Mouse (Mus musculus) G1E (cell line): ENCODE data around the gene Loxl3. TPM values are rescaled to one million over a fixed set of nuclear protein-coding genes. Genes with fewer than 3 reads are reported as not detected.

Experiments used
- ATAC-seq: 2 replicates; pipeline ENCODE4 v1.8.0; 2016; ENCODE audit warnings: mild to moderate bottlenecking; ENCODE audit not compliant: insufficient number of reproducible peaks, poor library complexity, low FRiP score, severe bottlenecking; ENCODE audit errors: extremely low read depth
- DNase-seq: peaks from one replicate; pipeline ENCODE4 v3.0.0; 2012; ENCODE audit warnings: low spot score
- H3K27me3 ChIP-seq: 2 replicates; pipeline ENCODE4 v1.6.1; 2012; ENCODE audit warnings: mild to moderate bottlenecking, low read length, inconsistent platforms; ENCODE audit not compliant: insufficient read depth
- H3K36me3 ChIP-seq: replicated peaks from 2 replicates; pipeline ENCODE3; 2012; ENCODE audit warnings: mild to moderate bottlenecking, inconsistent platforms
- H3K4me1 ChIP-seq: 2 replicates; pipeline ENCODE4 v1.6.1; 2012; ENCODE audit warnings: low read depth, low read length, inconsistent platforms, mixed read lengths; ENCODE audit not compliant: insufficient read depth
- H3K4me3 ChIP-seq: 2 replicates; pipeline ENCODE4 v1.5.1; 2012; ENCODE audit warnings: low read depth, mild to moderate bottlenecking, inconsistent platforms, low read length, moderate library complexity, mixed read lengths
- H3K9me3 ChIP-seq: replicated peaks from 2 replicates; pipeline ENCODE4 v1.6.1; 2012; ENCODE audit warnings: inconsistent platforms
- CTCF ChIP-seq: IDR thresholded peaks from 2 replicates; pipeline ENCODE4 v1.5.1; 2012; ENCODE audit warnings: low read depth, low read length, inconsistent platforms, mixed read lengths
- GATA1 ChIP-seq: IDR thresholded peaks from 2 replicates; pipeline ENCODE4 v1.6.1; 2012; ENCODE audit warnings: borderline replicate concordance, low read length, inconsistent platforms, mixed read lengths
- GATA2 ChIP-seq: IDR thresholded peaks from 2 replicates; pipeline ENCODE4 v1.6.1; 2012; ENCODE audit warnings: low read depth, low read length, inconsistent platforms, borderline replicate concordance
- POLR2AphosphoS5 ChIP-seq: IDR thresholded peaks from 2 replicates; pipeline ENCODE4 v1.6.1; 2012; ENCODE audit warnings: low read depth, low read length, inconsistent platforms; ENCODE audit not compliant: insufficient replicate concordance
- TAL1 ChIP-seq: conservative IDR thresholded peaks from 2 replicates; pipeline ENCODE4 v1.6.1; 2012; ENCODE audit warnings: low read depth, low read length, inconsistent platforms, mixed read lengths
- polyA plus RNA-seq: library from polyadenylated mRNA; stranded (reverse); fragments of >175 nt; gene quantifications from 2 replicates; pipeline ENCODE4 v1.2.3, GENCODE M21; 2012
- total RNA-seq, 2 experiments: library from RNA; stranded (forward) in 1 of 2; stranded (reverse) in 1 of 2; fragments of 200-1000 nt in 1 of 2; fragments of >200 nt in 1 of 2; fragmentation: Nextera tagmentation in 1 of 2; gene quantifications; 2 replicates each; pipeline ENCODE4 v1.2.3; 2014 to 2017

Gene Loxl3
- total and polyA plus RNA-seq, 3 experiments, result 0.12 to 0.75 (median 0.71) TPM

DNA sequence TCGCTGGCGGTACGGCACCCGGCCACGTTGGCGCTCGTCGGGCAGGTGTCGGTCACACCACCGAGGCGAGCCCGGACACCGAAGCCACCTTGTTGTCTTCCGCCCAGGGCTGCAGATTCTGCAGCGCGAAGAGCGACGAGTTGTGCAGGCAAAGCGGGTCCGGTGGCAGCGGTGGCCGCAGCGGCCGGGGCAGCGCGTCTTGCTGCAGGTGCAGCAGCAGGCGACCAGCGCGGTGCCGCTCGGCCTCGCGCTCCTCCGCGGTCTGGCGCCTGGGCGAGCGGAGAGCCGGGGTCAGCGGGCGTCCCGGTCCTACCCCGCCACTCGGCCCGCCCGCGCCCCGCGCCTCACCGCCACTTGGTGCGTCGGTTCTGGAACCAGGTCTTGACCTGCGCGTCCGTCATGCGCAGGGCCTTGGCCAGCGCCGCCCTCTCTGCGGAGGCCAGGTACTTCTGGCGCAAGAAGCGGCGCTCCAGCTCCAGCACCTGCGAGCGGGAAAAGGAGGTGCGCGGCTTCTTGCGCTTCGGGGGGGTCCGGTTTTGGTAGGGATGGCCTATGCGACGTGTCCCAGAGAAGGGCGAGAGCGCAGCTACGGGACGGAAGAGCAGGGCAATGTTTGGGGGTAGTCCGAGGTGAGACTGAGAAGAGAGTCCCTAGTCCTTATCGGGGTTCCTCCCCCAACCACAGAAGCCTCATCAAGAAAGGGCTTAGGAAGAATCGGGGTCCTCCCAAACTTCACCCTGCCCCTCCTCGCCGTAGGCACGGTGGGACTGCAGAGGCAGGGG lies 34.9 kb downstream of the Loxl3 start:
- Histone ChIP-seq H3K36me3 (peaks cover 20% of the 10 kb centered on the region), H3K27me3 (peaks cover 44% of the 10 kb centered on the region), H3K4me1 (no peaks in the 10 kb centered on the region), H3K9me3 (peaks cover 33% of the 10 kb centered on the region), H3K4me3 (peak overlapping the region; percentile 27; the same call in 1 of the 2 replicates)
- ATAC-seq (no peak), DNase-seq (no peak)
- no peak for TF ChIP-seq POLR2AphosphoS5
- no peak for TF ChIP-seq TAL1
- no peak for TF ChIP-seq CTCF
- TF ChIP-seq GATA2, result no peak
- no peak for TF ChIP-seq GATA1

DNA sequence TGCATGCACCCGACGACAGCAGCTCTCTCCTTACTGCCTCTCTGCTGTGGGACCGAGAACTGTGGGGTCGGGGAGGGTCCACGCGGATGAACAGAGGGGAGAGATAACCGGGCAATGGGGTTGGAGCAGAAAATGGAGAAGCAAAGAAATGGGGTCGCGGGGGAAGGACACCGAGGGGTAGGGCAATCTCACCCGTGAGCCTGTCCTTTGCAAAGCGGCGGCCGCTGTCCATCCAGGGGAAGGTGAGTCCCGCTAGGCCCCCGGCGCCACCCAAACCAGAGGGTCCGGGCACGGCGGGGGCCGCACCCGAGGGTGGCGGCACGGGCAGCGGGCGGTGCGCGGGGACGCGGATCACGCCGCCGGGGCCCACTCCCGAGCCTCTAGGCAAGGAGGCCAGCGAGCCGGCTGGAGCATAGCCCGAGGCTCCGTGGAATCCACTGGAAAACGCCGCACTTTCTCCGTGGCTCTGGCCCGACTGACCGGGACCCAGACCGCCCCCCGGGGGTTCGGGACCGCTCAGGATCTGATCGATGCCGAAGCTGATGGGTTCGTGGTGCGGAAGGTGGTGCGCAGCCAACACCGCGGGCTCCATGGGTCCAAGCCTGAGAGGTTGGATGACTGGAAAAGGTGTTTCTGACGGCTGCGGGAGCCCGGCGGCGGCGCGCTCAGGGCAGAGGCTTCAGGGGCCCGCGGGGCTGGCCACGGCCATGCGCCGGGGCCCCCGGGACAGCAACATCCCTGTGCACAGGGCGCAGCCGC lies 35.7 kb downstream of the Loxl3 start:
- Histone ChIP-seq H3K36me3 (peaks cover 15% of the 10 kb centered on the region), H3K27me3 (peaks cover 44% of the 10 kb centered on the region), H3K4me1 (no peaks in the 10 kb centered on the region), H3K4me3 (peak overlapping the region; percentile 23; the same call in 1 of the 2 replicates), H3K9me3 (peaks cover 33% of the 10 kb centered on the region)
- no peak for ATAC-seq
- DNase-seq, result no peak
- TF ChIP-seq GATA1, result no peak
- no peak for TF ChIP-seq POLR2AphosphoS5
- TF ChIP-seq CTCF, result no peak
- no peak for TF ChIP-seq TAL1
- no peak for TF ChIP-seq GATA2

DNA sequence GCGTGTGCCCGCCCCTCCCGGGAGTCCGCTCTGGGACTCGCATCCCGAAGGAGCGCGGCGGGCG lies 36.1 kb downstream of the Loxl3 start, which contains the start of gene Tlx2:
Gene Tlx2, minus strand, starts transcription at position 47 of the 64 bp plus-strand sequence.
- Histone ChIP-seq H3K27me3 (peaks cover 44% of the 10 kb centered on the region), H3K9me3 (peaks cover 33% of the 10 kb centered on the region), H3K36me3 (peaks cover 13% of the 10 kb centered on the region), H3K4me3 (peak within 1 kb of the TSS; percentile 23; the same call in 1 of the 2 replicates), H3K4me1 (no peaks in the 10 kb centered on the region)
- TF ChIP-seq GATA2 (no peak), CTCF (no peak), POLR2AphosphoS5 (no peak), GATA1 (no peak), TAL1 (no peak)
- no peak for DNase-seq
- ATAC-seq, result no peak

DNA sequence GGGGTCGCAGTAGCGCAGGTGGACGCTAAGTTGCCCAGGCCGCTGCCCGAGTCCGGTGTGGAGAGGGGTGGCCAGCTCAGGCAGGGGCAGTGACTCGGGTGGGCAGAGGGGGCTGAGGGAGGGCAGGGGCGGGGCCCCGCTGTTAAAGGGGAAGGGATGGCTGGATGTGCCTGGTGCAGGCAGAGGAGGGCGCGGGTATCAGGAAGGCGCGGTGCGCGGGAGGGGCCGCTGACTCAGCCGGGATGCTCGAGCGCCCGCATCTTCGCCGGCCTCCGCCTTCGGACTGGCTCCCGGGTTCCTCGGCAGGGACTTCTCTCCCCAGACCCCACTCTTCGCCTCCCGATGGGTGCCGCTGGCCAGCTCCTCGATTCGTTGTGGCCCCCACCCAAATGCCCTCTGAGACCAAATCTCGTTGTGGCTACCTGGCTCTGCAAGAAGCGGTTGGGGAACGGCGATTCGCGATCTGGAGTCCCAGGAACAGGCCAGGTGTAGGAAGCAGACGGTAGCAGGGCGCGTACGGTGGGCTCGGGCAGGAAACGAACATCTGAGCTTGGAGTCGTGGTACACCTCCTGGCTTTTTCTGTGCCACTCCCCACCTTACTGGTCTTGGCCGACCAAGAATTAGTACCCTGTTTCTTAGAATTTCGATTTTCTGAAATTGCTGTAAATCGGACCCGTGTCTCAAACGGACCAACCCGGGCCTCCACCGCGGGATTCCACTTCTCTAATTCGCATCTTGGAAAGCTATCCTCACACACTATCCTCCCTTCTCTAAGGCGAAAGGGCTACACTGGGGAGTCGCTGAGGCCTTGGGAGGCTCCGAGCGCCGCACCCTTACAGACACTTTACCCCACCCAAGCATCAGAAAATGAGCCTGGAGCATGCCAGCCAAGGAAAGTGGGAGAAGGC lies 36.6 kb downstream of the Loxl3 start:
- DNase-seq (no peak), ATAC-seq (no peak)
- Histone ChIP-seq H3K36me3 (peaks cover 11% of the 10 kb centered on the region), H3K9me3 (peaks cover 33% of the 10 kb centered on the region), H3K27me3 (peaks cover 44% of the 10 kb centered on the region), H3K4me3 (peak overlapping the region; percentile 23; the same call in 1 of the 2 replicates), H3K4me1 (no peaks in the 10 kb centered on the region; the same call in 1 of the 2 replicates)
- TF ChIP-seq POLR2AphosphoS5 (no peak), GATA2 (no peak), TAL1 (no peak), CTCF (no peak), GATA1 (no peak)

DNA sequence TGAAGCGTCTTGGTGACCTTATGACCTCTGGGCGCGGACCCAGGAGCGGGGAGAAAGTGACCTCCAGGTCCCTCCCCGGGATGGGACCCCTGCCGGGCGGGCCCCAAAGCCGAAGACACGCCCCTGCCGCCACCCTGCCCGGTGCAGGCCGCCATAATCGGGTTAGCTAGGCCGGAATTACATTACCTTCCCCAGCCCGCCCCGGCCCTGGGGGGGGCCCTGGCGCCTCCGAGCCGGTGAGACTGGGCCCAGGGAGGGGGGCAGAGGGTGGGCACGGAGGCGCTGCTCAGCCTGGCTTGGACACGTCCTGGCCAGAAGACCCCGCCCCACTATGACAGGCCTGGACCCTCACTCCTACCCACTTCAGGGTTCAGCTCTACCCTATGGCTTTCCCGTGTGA lies 37.2 kb downstream of the Loxl3 start:
- DNase-seq (no peak), ATAC-seq (no peak)
- TF ChIP-seq POLR2AphosphoS5, result no peak
- no peak for TF ChIP-seq TAL1
- no peak for TF ChIP-seq GATA2
- TF ChIP-seq CTCF, result no peak
- TF ChIP-seq GATA1, result no peak
- Histone ChIP-seq H3K36me3 (peaks cover 7% of the 10 kb centered on the region), H3K4me1 (no peaks in the 10 kb centered on the region; the same call in 1 of the 2 replicates), H3K27me3 (peaks cover 44% of the 10 kb centered on the region), H3K9me3 (peaks cover 33% of the 10 kb centered on the region), H3K4me3 (no peak overlapping the region; the same call in 1 of the 2 replicates)

DNA sequence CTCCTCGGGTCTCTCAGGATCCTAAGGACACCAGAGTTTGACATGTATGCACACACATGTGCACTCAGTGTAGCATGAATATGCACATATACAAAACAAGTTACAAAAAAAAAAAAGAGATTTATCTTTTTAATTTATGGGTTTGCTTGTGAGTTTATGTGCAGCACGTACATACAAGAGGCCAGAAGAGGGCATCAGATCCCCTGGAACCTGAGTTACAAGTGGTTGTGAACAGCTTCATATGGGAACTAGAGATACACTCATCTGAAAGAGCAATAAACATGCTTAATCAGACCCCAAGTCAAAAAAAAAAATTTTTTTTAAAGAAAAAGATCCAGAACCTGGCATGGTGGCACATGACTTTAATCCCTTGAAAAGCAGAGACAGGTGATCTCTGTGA lies 41.0 kb downstream of the Loxl3 start:
- Histone ChIP-seq H3K4me1 (peaks cover 23% of the 10 kb centered on the region), H3K27me3 (peaks cover 31% of the 10 kb centered on the region), H3K9me3 (peaks cover 15% of the 10 kb centered on the region), H3K36me3 (peaks cover 11% of the 10 kb centered on the region), H3K4me3 (no peak overlapping the region)
- DNase-seq, result no peak
- no peak for ATAC-seq
- no peak for TF ChIP-seq CTCF
